Mouse (Mus musculus) neural tube, embryonic 14.5 days (tissue): ENCODE measurements around the gene Pgm3. TPM values are rescaled to one million over a fixed set of nuclear protein-coding genes. Genes with fewer than 3 reads are reported as not detected.
"Not testable (repeated sequence)": the region's sequence is repeated elsewhere in the genome, so short reads cannot be mapped to it uniquely, and the experiment has no call there.

ENCODE experiments used
- ATAC-seq: fragments of 200-750 bp; cut with Nextera tagmentation; 2 replicates; pipeline ENCODE4 v1.8.0; 2017; ENCODE audit warnings: low read depth, mild to moderate bottlenecking, moderate TSS enrichment, moderate library complexity
- H3K27ac ChIP-seq: fragments of 300-500 bp; sonication (generic); 2 replicates; pipeline ENCODE4 v1.5.1; 2014; ENCODE audit warnings: low read depth, mild to moderate bottlenecking, control low read depth, low read length, moderate library complexity, mixed read lengths
- H3K27me3 ChIP-seq: fragments of 300-500 bp; sonication (generic); 2 replicates; pipeline ENCODE4 v1.6.1; 2014; ENCODE audit warnings: low read length; ENCODE audit not compliant: control insufficient read depth, insufficient read depth
- H3K36me3 ChIP-seq: fragments of 300-500 bp; sonication (generic); 2 replicates; pipeline ENCODE4 v1.6.1; 2014; ENCODE audit warnings: low read length, mixed read lengths; ENCODE audit not compliant: control insufficient read depth, insufficient read depth
- H3K4me1 ChIP-seq: fragments of 300-500 bp; sonication (generic); 2 replicates; pipeline ENCODE4 v1.6.1; 2014; ENCODE audit warnings: low read length; ENCODE audit not compliant: control insufficient read depth, insufficient read depth
- H3K4me2 ChIP-seq: fragments of 300-500 bp; sonication (generic); 2 replicates; pipeline ENCODE4 v1.6.1; 2014; ENCODE audit warnings: mild to moderate bottlenecking, low read depth, low read length, control low read depth
- H3K4me3 ChIP-seq: fragments of 300-500 bp; sonication (generic); 2 replicates; pipeline ENCODE4 v1.5.1; 2014; ENCODE audit warnings: low read depth, low read length, control low read depth, mixed read lengths
- H3K9ac ChIP-seq: fragments of 300-500 bp; sonication (generic); replicated peaks from 2 replicates; pipeline ENCODE4 v1.6.1; 2014; ENCODE audit warnings: low read depth, mild to moderate bottlenecking, control low read depth, low read length, mixed read lengths
- H3K9me3 ChIP-seq: fragments of 300-500 bp; sonication (generic); 2 replicates; pipeline ENCODE4 v1.6.1; 2016; ENCODE audit warnings: low read length; ENCODE audit not compliant: control insufficient read depth
- WGBS: fragments of 180-500 bp; shearing (Covaris S2); extraction: QIAGEN DNeasy Blood & Tissue Kit; methylation state at CpG from one replicate; pipeline ENCODE4 v1.1.7; 2014; 5-methylcytosine and 5-hydroxymethylcytosine counted together
- polyA plus RNA-seq: library from polyadenylated mRNA; unstranded; fragments of >200 nt; fragmentation: Nextera tagmentation; extraction: Ambion mirVana; gene quantifications from 2 replicates; pipeline ENCODE4 v1.2.1, GENCODE M21; 2014

The Pgm3 gene
- polyA plus RNA-seq, 1 experiment from 2014 or later = 34.6 TPM

DNA sequence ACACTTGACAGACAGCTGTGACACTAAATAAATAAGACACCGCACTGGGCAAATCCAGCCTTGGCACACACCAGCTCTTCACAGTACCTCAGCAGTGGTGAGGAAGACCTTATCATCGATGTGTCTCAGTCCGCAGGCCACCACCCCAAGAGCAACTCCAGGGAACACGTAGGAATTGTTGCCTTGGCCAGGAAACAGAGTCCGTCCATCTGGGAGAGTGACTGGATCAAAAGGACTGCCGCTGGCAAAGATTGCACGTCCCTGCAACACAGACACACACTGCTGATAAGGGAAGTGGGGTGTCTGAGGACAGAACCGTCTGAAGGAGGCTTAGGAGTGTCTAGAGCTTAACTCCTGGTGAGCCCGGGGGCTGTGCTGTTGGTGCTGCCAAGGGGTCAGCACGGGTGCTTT, 22.7 kb upstream of the Pgm3 start:
- H3K36me3 ChIP-seq, H3K9ac ChIP-seq, H3K4me1 ChIP-seq, H3K4me2 ChIP-seq, H3K4me3 ChIP-seq, ATAC-seq, H3K9me3 ChIP-seq, H3K27me3 ChIP-seq, H3K27ac ChIP-seq: not testable (repeated sequence)
- WGBS = 77% methylated on average over 10 of the region's 10 CpGs

DNA sequence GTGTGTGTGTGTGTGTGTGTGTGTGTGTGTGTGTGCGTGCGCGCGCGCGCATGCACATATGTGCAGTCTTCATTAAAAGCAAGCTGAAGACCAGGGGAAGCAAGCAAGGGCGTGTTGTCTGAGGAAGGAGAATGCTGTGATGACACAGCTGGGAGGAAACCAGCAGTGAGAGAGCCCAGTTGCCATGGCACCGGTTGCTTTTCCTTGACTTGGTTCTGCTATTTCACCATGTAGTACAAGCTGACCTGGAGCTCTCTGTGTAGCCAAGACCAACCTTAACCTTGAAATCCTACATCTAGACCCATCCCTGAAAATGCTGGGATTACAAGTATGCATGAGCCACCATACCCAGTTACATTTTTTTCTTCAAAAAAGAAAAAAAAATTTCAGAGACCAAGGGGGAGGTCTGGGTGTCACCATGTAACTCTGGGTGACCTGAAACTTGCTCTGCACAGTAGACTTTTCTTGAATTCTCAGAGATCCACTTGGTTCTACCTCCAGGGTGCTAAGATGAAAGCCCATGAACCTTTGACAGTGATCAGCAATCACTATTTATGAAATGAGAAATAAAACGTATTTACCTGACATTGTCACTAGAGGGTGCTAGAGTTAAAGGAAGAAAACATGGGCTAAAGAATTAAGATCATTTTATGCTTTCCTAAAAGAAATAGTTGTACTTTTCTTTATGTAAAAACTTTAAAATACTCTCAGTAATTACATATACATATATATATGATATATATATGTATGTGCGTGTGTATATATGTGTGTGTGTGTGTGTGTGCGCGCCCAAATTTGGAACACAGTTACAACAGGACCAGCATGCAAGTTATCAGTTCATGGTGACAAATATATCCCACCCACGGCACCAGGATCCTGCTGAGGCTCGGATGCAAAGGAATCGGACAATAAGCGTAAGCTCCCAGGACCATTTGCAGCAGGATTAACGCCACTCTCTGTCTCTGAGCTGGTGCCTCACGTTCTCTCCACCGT, 21.3 kb upstream of the Pgm3 start:
- Histone ChIP-seq H3K4me1 (no peaks in the 10 kb centered on the region), H3K9me3 (no peaks in the 10 kb centered on the region), H3K4me2 (no peak overlapping the region), H3K27ac (no peak overlapping the region), H3K4me3 (no peak overlapping the region), H3K36me3 (no peaks in the 10 kb centered on the region), H3K9ac (no peak overlapping the region), H3K27me3 (no peaks in the 10 kb centered on the region)
- peak; percentile 47 for ATAC-seq
- WGBS = 81% methylated on average over 19 of the region's 19 CpGs

DNA sequence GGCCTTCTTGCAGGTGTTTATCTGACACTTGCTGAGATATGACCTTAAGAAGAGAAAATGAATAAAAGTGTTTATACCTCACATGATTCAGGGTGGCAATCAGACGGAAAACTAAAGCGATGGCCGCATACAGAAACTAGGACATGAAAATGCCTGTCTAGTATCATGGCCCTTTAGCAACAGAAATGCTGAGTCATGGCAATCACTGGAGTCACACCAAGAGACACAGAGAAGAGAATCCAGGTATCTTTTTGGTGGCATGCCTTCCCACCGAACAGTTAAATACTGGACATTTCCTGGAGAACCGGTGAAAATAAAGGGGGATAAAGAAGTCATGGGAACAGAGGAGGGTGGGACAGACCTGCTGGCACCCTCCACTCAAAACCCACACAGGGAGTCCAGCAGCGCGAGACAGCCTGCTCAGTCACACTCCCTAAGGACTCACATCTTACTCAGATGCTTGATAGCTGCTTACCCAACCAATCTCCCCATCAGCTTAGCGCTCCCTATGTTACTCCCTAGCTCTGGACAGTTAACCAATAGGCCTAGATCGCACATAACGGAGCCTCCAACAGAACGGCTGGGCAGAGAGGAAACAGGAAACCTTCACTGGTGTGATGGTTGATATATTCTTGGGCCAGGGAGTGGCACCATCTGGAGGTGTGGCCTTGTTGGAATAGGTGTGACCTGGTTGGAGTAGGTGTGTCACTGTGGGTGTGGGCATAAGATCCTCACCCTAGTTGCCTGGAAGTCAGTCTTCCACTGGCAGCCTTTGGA, 15.6 kb upstream of the Pgm3 start:
- H3K27me3 ChIP-seq = no peaks in the 10 kb centered on the region
- H3K4me3 ChIP-seq = no peak overlapping the region
- H3K36me3 ChIP-seq = no peaks in the 10 kb centered on the region
- H3K27ac ChIP-seq = no peak overlapping the region
- WGBS = 96% methylated on average over 11 of the region's 11 CpGs
- H3K4me1 ChIP-seq = no peaks in the 10 kb centered on the region
- no peak overlapping the region for H3K9ac ChIP-seq
- no peak for ATAC-seq
- no peaks in the 10 kb centered on the region for H3K9me3 ChIP-seq
- no peak overlapping the region for H3K4me2 ChIP-seq

DNA sequence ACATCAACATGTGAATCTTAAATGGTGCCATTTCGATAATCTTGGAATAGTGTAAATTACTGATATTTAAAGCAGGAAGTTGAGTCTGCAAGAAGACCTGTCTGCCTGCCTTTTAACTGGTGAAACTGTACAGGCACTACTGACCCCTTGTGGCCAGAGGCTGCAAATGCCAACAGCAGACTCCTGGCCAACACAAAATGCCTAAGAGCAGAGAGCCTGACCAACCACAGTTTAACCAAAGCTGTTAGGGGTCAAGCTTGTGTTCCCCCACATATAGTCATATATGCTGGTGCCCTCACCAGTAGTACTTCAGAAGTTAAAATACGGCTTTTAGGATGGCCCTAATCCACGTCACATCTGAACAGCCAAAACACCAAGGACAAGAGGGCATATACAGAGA, 12.1 kb upstream of the Pgm3 start:
- Histone ChIP-seq H3K36me3 (no peaks in the 10 kb centered on the region), H3K9ac (no peak overlapping the region), H3K27me3 (no peaks in the 10 kb centered on the region), H3K27ac (no peak overlapping the region), H3K4me2 (no peak overlapping the region), H3K4me3 (no peak overlapping the region), H3K9me3 (no peaks in the 10 kb centered on the region), H3K4me1 (no peaks in the 10 kb centered on the region)
- ATAC-seq = peak; percentile 76
- 49% methylated on average over 3 of the region's 3 CpGs for WGBS

DNA sequence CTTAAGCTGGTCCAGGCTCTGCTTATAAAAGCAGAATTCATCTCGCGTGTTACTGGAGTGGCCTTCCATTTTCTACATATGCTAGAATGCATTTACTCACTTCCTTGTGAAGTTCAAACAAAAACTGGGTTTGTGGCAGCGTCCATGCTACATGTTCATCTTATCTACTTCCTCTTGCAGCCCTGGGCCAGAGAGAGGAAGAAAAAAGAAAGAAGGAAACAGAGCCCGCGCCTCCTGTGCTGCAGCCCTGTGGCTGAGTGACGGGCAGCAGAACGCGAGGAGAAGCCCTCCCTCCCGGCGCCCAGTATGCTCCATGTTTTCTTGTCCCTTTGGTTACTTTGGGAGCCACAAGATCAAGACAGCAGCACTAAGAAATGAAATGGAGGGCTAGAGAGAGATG, 8.0 kb upstream of the Pgm3 start:
- no peak overlapping the region for H3K9ac ChIP-seq
- 91% methylated on average over 10 of the region's 10 CpGs for WGBS
- H3K36me3 ChIP-seq = no peaks in the 10 kb centered on the region
- ATAC-seq = no peak
- no peak overlapping the region for H3K4me3 ChIP-seq
- H3K4me2 ChIP-seq = no peak overlapping the region
- no peaks in the 10 kb centered on the region for H3K9me3 ChIP-seq
- no peaks in the 10 kb centered on the region for H3K27me3 ChIP-seq
- no peak overlapping the region for H3K27ac ChIP-seq
- H3K4me1 ChIP-seq = no peaks in the 10 kb centered on the region

DNA sequence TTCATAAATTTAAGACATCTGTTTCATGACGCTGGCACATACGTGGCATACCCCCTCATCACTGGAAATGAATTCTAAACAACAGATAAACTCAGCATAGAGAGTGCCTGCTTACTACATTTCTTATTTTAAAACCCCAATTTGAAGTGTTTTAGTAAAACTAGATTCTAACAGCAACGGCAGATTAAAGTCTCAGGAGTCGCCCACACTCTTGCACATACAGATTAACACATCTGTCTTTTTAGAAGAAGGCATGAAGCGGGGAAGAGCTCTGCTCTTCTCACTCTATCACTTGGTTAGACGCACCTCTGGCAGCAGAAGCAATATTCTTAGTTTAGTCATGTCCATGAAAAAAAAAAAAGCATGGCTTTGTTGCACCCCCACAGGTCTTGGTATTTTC, 3.5 kb upstream of the Pgm3 start:
- Histone ChIP-seq H3K27ac (no peak overlapping the region), H3K4me1 (peaks cover 8% of the 10 kb centered on the region), H3K9ac (no peak overlapping the region), H3K36me3 (no peaks in the 10 kb centered on the region), H3K4me2 (no peak overlapping the region), H3K9me3 (no peaks in the 10 kb centered on the region), H3K27me3 (no peaks in the 10 kb centered on the region), H3K4me3 (no peak overlapping the region)
- ATAC-seq = no peak
- 87% methylated on average over 6 of the region's 6 CpGs for WGBS

DNA sequence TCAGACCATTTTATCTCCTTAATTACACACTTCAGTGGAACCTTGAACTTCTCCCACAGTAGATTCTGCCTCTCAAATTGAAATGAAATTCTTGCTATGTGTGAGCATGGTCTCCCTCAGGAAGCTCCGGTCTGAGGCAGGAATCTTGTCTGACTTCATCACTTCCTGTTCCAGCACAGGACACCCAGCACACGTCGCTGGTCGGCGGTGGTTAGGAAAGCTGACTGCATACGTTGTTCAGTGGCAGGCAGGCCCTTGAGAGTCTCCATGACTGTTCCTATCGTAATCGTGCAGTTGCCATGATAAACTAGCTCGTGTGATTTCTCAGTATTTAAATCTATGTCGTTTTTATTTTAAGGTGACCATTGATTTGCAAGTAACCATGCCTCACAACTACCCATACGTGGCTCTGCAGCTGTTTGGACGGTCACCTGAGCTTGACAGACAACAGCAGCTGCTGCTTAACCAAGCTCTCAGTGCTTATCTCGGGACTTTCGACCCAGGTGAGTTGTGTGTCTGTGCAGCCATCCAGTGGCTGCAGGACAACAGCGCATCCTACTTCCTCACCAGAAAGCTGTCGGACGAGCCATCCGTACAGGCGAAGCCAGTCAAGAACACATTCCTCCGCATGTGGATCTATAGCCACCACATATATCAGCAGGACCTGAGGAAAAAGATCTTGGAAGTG, 2.1 kb upstream of the Pgm3 start:
- H3K4me2 ChIP-seq = no peak overlapping the region
- H3K4me3 ChIP-seq = no peak overlapping the region
- H3K4me1 ChIP-seq = peaks cover 8% of the 10 kb centered on the region
- no peak overlapping the region for H3K27ac ChIP-seq
- 90% methylated on average over 20 of the region's 20 CpGs for WGBS
- H3K27me3 ChIP-seq = no peaks in the 10 kb centered on the region
- no peak for ATAC-seq
- H3K9ac ChIP-seq = no peak overlapping the region
- peaks cover 5% of the 10 kb centered on the region; the same call in 1 of the 2 replicates for H3K36me3 ChIP-seq
- H3K9me3 ChIP-seq = no peaks in the 10 kb centered on the region

DNA sequence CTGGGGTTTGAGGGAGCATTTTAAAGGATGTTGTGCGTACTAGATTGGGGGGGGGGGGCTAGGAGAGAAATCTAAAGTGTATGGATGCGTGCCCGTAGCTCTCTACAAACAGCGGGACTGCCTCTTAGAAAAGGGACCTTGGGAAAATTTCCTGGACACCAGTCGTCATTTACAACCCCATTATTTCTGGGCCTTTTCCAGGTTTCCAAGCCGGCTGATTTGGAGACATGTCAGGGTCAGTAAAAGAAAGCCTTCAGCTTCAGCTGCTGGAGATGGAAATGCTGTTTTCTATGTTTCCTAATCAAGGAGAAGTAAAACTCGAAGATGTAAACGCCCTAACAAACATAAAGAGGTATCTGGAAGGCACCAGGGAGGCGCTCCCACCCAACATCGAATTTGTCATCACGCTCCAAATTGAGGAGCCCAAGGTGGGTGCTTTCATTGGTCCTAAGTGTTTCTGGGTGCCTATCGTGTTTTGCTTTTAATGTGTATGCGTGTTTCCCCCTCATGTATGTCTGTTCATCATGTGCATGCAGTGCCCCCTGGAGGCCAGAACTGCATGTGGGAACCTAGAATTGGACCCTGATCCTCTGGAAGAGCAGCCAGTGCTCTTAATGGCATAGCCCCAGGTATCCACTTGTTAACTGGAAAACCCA, 1.1 kb upstream of the Pgm3 start:
- H3K27ac ChIP-seq = no peak overlapping the region
- H3K9ac ChIP-seq = peak overlapping the region; percentile 63; the same call in 1 of the 2 replicates
- peaks cover 8% of the 10 kb centered on the region for H3K4me1 ChIP-seq
- peaks cover 6% of the 10 kb centered on the region; the same call in 1 of the 2 replicates for H3K36me3 ChIP-seq
- 7% methylated on average over 13 of the region's 13 CpGs for WGBS
- H3K27me3 ChIP-seq = no peaks in the 10 kb centered on the region
- H3K4me3 ChIP-seq = peak overlapping the region; percentile 60
- peak overlapping the region; percentile 98 for H3K4me2 ChIP-seq
- ATAC-seq = 0 out of 2 replicates have a peak, but pooled peaks have one; percentile 2
- no peaks in the 10 kb centered on the region for H3K9me3 ChIP-seq
